Mouse (Mus musculus) midbrain, embryonic 15.5 days (tissue): ENCODE measurements around the gene Rab13. TPM values are rescaled to one million over a fixed set of nuclear protein-coding genes. Genes with fewer than 3 reads are reported as not detected.

Experiments used
- ATAC-seq: fragments of 200-750 bp; cut with Nextera tagmentation; replicated peaks from 2 replicates; pipeline ENCODE4 v1.8.0; 2017; ENCODE audit warnings: moderate TSS enrichment
- H3K27ac ChIP-seq: fragments of 300-500 bp; sonication (generic); 2 replicates; pipeline ENCODE4 v1.5.1; 2015; ENCODE audit warnings: mild to moderate bottlenecking, inconsistent platforms
- H3K27me3 ChIP-seq: fragments of 300-500 bp; sonication (generic); replicated peaks from 2 replicates; pipeline ENCODE4 v1.6.1; 2015; ENCODE audit warnings: inconsistent platforms
- H3K36me3 ChIP-seq: fragments of 300-500 bp; sonication (generic); replicated peaks from 2 replicates; pipeline ENCODE4 v1.6.1; 2015; ENCODE audit warnings: inconsistent platforms
- H3K4me1 ChIP-seq: fragments of 300-500 bp; sonication (generic); 2 replicates; pipeline ENCODE4 v1.6.1; 2015; ENCODE audit warnings: inconsistent platforms
- H3K4me2 ChIP-seq: fragments of 300-500 bp; sonication (generic); 2 replicates; pipeline ENCODE4 v1.6.1; 2015; ENCODE audit warnings: inconsistent platforms, mild to moderate bottlenecking, moderate library complexity
- H3K4me3 ChIP-seq: fragments of 300-500 bp; sonication (generic); 2 replicates; pipeline ENCODE4 v1.5.1; 2015; ENCODE audit warnings: mild to moderate bottlenecking, inconsistent platforms
- H3K9ac ChIP-seq: fragments of 300-500 bp; sonication (generic); 2 replicates; pipeline ENCODE4 v1.6.1; 2015; ENCODE audit warnings: mild to moderate bottlenecking, inconsistent platforms
- H3K9me3 ChIP-seq: fragments of 300-500 bp; sonication (generic); 2 replicates; pipeline ENCODE4 v1.6.1; 2016; ENCODE audit warnings: inconsistent platforms
- WGBS: fragments of 180-500 bp; shearing (Covaris S2); methylation state at CpG from one replicate; pipeline ENCODE4 v1.1.7; 2015; ENCODE audit warnings: mixed read lengths; 5-methylcytosine and 5-hydroxymethylcytosine counted together
- polyA plus RNA-seq: library from polyadenylated mRNA; unstranded; fragments of >200 nt; fragmentation: Nextera tagmentation; extraction: Ambion mirVana; gene quantifications from 2 replicates; pipeline ENCODE4 v1.2.1, GENCODE M21; 2015

Gene Rab13
- 23.8 and 26.0 TPM in 2 replicates for polyA plus RNA-seq

GRCm38 (mm10) chr3:90213377-90213866 lies at the start of gene Rab13, which contains the start of gene Rps27:
Gene Rab13, plus strand, starts transcription at chr3:90213695.
Gene Rps27, minus strand, starts transcription at chr3:90213651.
- ATAC-seq, result peak; percentile 95
- under 1% methylated on average over 42 of the region's 42 CpGs for WGBS

GRCm38 (mm10) chr3:90179566-90179965 lies 33.9 kb upstream of the Rab13 start:
- no peaks in the 10 kb centered on the region for H3K27me3 ChIP-seq
- no peak overlapping the region for H3K27ac ChIP-seq
- H3K9me3 ChIP-seq, result no peaks in the 10 kb centered on the region
- WGBS, result 81% methylated on average over 3 of the region's 3 CpGs
- no peaks in the 10 kb centered on the region for H3K4me1 ChIP-seq
- no peaks in the 10 kb centered on the region for H3K36me3 ChIP-seq
- no peak for ATAC-seq
- no peak overlapping the region for H3K9ac ChIP-seq
- H3K4me2 ChIP-seq, result no peak overlapping the region
- H3K4me3 ChIP-seq, result no peak overlapping the region

More at GRCm38 (mm10) chr3:90213377-90213866, at the start of gene Rab13, which contains the start of gene Rps27:
- Histone ChIP-seq H3K27ac (peak within 1 kb of the TSS; percentile 91), H3K36me3 (peaks cover 13% of the 10 kb centered on the region; the same call in 1 of the 2 replicates), H3K9me3 (no peaks in the 10 kb centered on the region), H3K4me1 (peaks cover 32% of the 10 kb centered on the region), H3K4me2 (peak within 1 kb of the TSS; percentile 96), H3K27me3 (no peaks in the 10 kb centered on the region), H3K9ac (peak within 1 kb of the TSS; percentile 93), H3K4me3 (peak within 1 kb of the TSS; percentile 93)

GRCm38 (mm10) chr3:90183581-90183980 lies 29.9 kb upstream of the Rab13 start:
- WGBS, result 68% methylated on average over 3 of the region's 3 CpGs

GRCm38 (mm10) chr3:90190859-90191510 lies 22.5 kb upstream of the Rab13 start:
- Histone ChIP-seq H3K9ac (no peak overlapping the region), H3K4me3 (no peak overlapping the region), H3K4me2 (no peak overlapping the region), H3K27ac (no peak overlapping the region), H3K27me3 (no peaks in the 10 kb centered on the region), H3K9me3 (no peaks in the 10 kb centered on the region), H3K36me3 (no peaks in the 10 kb centered on the region), H3K4me1 (no peaks in the 10 kb centered on the region)
- no peak for ATAC-seq
- 84% methylated on average over 11 of the region's 11 CpGs for WGBS

More at GRCm38 (mm10) chr3:90183581-90183980, 29.9 kb upstream of the Rab13 start:
- H3K27me3 ChIP-seq, result no peaks in the 10 kb centered on the region
- no peaks in the 10 kb centered on the region for H3K9me3 ChIP-seq
- H3K4me3 ChIP-seq, result no peak overlapping the region
- H3K36me3 ChIP-seq, result no peaks in the 10 kb centered on the region
- no peak for ATAC-seq
- no peak overlapping the region for H3K27ac ChIP-seq
- H3K4me1 ChIP-seq, result no peaks in the 10 kb centered on the region
- H3K9ac ChIP-seq, result no peak overlapping the region
- H3K4me2 ChIP-seq, result no peak overlapping the region

GRCm38 (mm10) chr3:90194759-90195158 lies 18.7 kb upstream of the Rab13 start:
- WGBS, result 51% methylated on average over 4 of the region's 4 CpGs
- H3K4me1 ChIP-seq, result no peaks in the 10 kb centered on the region
- no peaks in the 10 kb centered on the region for H3K9me3 ChIP-seq
- no peak for ATAC-seq
- no peaks in the 10 kb centered on the region for H3K36me3 ChIP-seq
- no peaks in the 10 kb centered on the region for H3K27me3 ChIP-seq
- H3K4me3 ChIP-seq, result no peak overlapping the region
- no peak overlapping the region for H3K4me2 ChIP-seq
- no peak overlapping the region for H3K9ac ChIP-seq
- no peak overlapping the region for H3K27ac ChIP-seq

- Histone ChIP-seq H3K4me2 (no peak overlapping the region), H3K27ac (no peak overlapping the region), H3K4me3 (no peak overlapping the region), H3K36me3 (no peaks in the 10 kb centered on the region), H3K9ac (no peak overlapping the region), H3K9me3 (no peaks in the 10 kb centered on the region), H3K27me3 (no peaks in the 10 kb centered on the region), H3K4me1 (no peaks in the 10 kb centered on the region)
- no peak for ATAC-seq
- WGBS, result 80% methylated on average over 1 of the region's 1 CpGs
These were observed 17.9 kb upstream of the Rab13 start for GRCm38 (mm10) chr3:90195644-90196043.

- Histone ChIP-seq H3K4me1 (no peaks in the 10 kb centered on the region), H3K9ac (no peak overlapping the region), H3K36me3 (no peaks in the 10 kb centered on the region), H3K27ac (no peak overlapping the region), H3K9me3 (no peaks in the 10 kb centered on the region), H3K27me3 (no peaks in the 10 kb centered on the region), H3K4me2 (no peak overlapping the region), H3K4me3 (no peak overlapping the region)
- WGBS, result 95% methylated on average over 1 of the region's 1 CpGs
- no peak for ATAC-seq
These were observed 15.9 kb upstream of the Rab13 start for GRCm38 (mm10) chr3:90197548-90197947.

GRCm38 (mm10) chr3:90202884-90203283 lies 10.6 kb upstream of the Rab13 start:
- Histone ChIP-seq H3K27ac (no peak overlapping the region), H3K27me3 (no peaks in the 10 kb centered on the region), H3K4me3 (no peak overlapping the region), H3K4me2 (no peak overlapping the region), H3K36me3 (0 out of 2 replicates have a peak, but pooled peaks cover under 1% of the 10 kb centered on the region), H3K9ac (no peak overlapping the region), H3K9me3 (no peaks in the 10 kb centered on the region), H3K4me1 (no peaks in the 10 kb centered on the region)
- 71% methylated on average over 1 of the region's 1 CpGs for WGBS
- ATAC-seq, result no peak

GRCm38 (mm10) chr3:90203619-90204018 lies 9.9 kb upstream of the Rab13 start:
- no peaks in the 10 kb centered on the region for H3K27me3 ChIP-seq
- WGBS, result 78% methylated on average over 5 of the region's 5 CpGs
- H3K4me2 ChIP-seq, result no peak overlapping the region

GRCm38 (mm10) chr3:90204582-90204981 lies 8.9 kb upstream of the Rab13 start:
- H3K9me3 ChIP-seq, result no peaks in the 10 kb centered on the region
- no peak for ATAC-seq

More at GRCm38 (mm10) chr3:90203619-90204018, 9.9 kb upstream of the Rab13 start:
- Histone ChIP-seq H3K36me3 (peaks cover 7% of the 10 kb centered on the region; the same call in 1 of the 2 replicates), H3K27ac (no peak overlapping the region), H3K9me3 (no peaks in the 10 kb centered on the region), H3K4me1 (no peaks in the 10 kb centered on the region), H3K4me3 (no peak overlapping the region), H3K9ac (no peak overlapping the region)
- no peak for ATAC-seq

GRCm38 (mm10) chr3:90208662-90209061 lies 4.8 kb upstream of the Rab13 start:
- Histone ChIP-seq H3K4me3 (no peak overlapping the region), H3K4me2 (no peak overlapping the region), H3K27ac (no peak overlapping the region), H3K36me3 (peaks cover 19% of the 10 kb centered on the region; the same call in 1 of the 2 replicates), H3K9me3 (no peaks in the 10 kb centered on the region), H3K4me1 (peaks cover 24% of the 10 kb centered on the region), H3K9ac (no peak overlapping the region), H3K27me3 (no peaks in the 10 kb centered on the region)
- WGBS, result 92% methylated on average over 2 of the region's 2 CpGs
- ATAC-seq, result no peak

More at GRCm38 (mm10) chr3:90204582-90204981, 8.9 kb upstream of the Rab13 start:
- Histone ChIP-seq H3K9ac (no peak overlapping the region), H3K4me2 (no peak overlapping the region), H3K4me3 (no peak overlapping the region), H3K27ac (no peak overlapping the region), H3K36me3 (peaks cover 12% of the 10 kb centered on the region; the same call in 1 of the 2 replicates), H3K4me1 (no peaks in the 10 kb centered on the region), H3K27me3 (no peaks in the 10 kb centered on the region)
- 95% methylated on average over 2 of the region's 2 CpGs for WGBS

GRCm38 (mm10) chr3:90209908-90210566 lies 3.5 kb upstream of the Rab13 start:
- Histone ChIP-seq H3K36me3 (peaks cover 19% of the 10 kb centered on the region; the same call in 1 of the 2 replicates), H3K27ac (no peak overlapping the region), H3K4me2 (no peak overlapping the region), H3K27me3 (no peaks in the 10 kb centered on the region), H3K9me3 (no peaks in the 10 kb centered on the region), H3K4me3 (no peak overlapping the region), H3K9ac (no peak overlapping the region), H3K4me1 (peaks cover 32% of the 10 kb centered on the region)
- WGBS, result 93% methylated on average over 5 of the region's 5 CpGs
- ATAC-seq, result no peak
